Mouse (Mus musculus) ES-CJ7 (cell line): ENCODE data around the gene Sash3.
A peak's percentile ranks its signal among the peaks of the same experiment; 100 is the strongest.
"Not testable (repeated sequence)": the region's sequence is repeated elsewhere in the genome, so short reads cannot be mapped to it uniquely, and the experiment has no call there.

ENCODE experiments used
- DNase-seq: peaks from one replicate; pipeline ENCODE4 v3.0.0; 2011; ENCODE audit warnings: low read depth, low spot score

Gene Sash3

DNA sequence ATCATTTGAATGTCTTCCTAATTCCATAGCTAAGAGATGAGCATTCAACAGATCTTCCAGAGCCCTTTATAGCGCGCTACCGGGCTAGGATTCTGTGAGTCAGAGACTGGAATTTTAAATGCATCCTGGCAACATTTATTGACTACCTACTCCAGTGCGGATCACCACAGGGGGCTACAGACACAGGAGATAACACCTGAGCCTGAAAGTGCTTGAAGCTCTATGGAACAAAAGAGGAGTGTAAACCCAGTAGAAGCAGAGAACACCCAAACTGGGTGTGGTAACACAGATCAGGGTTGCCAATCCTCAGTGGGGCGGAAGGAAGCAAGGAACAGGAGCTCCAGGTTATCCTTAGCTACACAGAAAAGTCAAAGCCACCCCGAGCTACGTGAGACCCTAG, 56.2 kb downstream of the Sash3 start:
- DNase-seq = peak; percentile 50

DNA sequence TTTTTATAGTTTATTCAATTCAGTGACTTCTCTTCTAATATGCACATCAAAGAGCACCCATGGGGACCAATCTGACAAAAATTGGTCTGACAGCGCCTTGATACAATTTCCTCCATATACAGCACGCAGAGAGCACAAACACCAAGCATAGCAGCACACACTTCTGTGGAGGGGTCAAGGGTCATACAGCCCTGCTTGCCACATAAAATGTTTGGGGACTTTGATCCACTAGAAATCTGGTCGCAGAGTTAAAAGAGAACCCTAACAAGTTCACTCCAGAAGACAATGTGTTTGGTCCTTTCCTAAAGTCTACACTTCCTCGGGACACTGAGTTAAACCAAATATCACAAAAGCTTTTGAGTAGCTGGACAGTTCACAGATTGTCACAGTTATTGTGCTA, 56.8 kb downstream of the Sash3 start:
- DNase-seq = no peak

DNA sequence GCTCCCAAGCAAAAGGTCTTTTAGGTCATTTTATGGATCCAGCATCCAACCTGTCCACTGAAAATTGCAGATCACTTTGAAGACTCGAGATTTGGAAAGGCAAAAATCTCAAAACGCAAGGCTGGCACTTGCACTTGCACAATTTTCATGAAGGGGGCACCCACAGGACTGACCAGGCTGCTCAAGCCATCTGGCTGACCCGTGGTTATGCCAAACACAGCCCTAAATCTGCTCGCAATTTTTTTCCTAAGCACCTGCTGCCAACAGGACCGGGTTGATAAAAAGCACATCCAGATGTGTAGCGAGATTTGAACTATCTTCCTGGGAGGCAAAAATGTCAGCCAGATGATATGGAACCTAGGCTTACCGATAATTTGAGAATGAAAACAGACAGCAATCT, 57.5 kb downstream of the Sash3 start:
- DNase-seq = no peak

DNA sequence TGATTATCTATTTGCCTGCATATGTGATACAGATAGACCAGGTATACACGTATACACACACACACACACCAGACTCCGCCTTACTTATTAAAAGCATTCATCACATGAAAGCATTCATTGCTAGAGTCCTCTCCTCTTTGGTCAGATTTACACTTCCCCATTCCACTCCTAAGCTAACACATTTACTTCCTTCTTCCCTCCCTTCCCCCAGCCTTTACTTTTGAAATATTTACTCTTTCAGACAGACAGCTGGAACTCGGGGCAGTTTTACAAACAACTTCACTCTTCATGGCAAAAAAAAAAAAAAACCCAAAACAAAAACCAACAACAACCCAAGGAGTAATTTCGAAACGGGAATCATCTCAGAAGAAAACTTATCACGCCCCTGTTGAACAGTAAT, 58.2 kb downstream of the Sash3 start:
- no peak for DNase-seq

DNA sequence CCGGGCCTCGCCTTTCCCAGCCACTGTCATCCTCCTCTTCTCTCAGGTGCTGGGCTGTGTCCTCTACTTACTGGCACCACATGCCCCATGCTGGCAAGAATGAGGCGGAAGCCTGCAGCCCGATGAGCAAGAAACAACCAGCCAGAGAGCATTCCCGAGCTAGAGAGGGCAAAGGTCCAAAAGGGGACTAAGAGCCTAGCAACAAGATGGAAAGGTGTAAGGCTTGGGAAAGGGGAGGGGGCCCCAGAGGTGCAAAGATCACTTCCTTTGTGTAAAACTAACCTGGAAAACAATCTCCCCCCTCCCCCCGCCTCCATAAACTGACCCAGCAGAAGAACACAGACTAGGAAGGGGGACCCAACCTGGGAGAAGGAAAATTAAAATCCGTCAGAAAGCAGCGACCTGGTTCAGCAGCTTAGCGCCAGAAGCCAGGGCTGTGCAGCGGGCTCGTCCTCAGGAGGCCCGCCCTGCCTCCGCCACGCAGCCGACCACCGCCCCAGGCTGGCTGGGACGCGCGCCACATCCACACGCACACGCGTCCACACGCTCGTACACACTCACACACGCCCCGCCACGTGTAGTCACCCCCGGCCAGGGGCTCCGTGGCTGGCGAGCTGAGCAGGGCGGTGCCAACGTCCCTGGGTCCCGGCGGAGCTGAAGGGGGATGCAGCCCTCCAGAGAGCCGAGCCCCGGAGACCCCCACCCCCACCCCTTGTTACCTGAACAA, 61.7 kb downstream of the Sash3 start:
- peak; percentile 9 for DNase-seq

DNA sequence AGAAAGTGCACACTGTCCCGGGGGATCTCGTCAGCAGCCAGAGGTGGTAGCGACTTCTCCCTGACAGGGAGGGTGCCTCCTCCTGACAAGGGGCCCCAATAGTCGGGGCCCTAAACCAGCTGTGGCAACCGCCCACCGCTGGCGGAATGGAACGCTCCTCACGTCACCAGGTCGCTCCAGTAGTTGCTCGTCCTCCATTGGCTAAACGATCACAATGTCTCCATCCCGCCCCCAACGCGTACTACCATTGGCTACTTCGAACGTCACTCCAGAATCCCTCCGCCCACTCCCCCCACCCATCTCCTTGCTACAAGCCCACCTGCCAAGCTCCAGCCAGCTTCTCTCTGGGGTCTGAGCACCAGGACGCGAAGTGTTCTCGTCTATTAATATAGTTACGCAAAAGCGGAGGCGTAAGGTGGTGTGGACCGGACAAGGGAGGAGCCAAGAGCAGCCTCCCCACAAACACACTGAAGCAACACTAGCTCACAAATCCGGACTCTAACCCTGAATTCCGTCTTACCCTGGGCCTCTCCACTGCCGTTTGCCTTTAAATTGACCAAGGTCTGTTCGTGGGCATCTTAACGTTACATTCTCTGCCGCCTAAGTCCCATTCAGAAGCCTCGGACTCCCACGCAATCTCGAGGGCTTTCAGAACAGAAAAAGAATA, 62.4 kb downstream of the Sash3 start, which contains the start of gene Zdhhc9:
TSS of gene Zdhhc9 (minus strand) at position 360 of the 667 bp plus-strand sequence.
- DNase-seq = peak; percentile 90

DNA sequence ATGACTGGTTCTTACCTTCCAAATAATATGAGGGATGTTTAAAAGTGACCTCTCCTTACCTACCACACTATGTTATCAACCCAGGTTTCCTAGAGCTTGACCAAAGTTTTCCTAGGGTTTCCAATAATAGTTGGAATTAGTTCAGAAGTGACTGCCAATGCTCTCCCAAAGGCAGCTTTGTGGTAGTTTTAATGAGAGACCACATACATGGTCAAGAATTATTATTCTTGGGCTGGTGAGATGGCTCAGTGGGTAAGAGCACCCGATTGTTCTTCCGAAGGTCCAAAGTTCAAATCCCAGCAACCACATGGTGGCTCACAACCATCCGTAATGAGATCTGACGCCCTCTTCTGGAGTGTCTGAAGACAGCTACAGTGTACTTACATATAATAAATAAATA, 63.5 kb downstream of the Sash3 start:
- DNase-seq = not testable (repeated sequence)
